Mouse (Mus musculus): ENCODE measurements around the gene Ppp1r14a. TPM values are rescaled to one million over a fixed set of nuclear protein-coding genes. Genes with fewer than 3 reads are reported as not detected.
A peak's percentile ranks its signal among the peaks of the same experiment; 100 is the strongest.

Gene Ppp1r14a
- polyA plus RNA-seq, 1 experiment from 2014 or later, result 10.1 TPM

DNA sequence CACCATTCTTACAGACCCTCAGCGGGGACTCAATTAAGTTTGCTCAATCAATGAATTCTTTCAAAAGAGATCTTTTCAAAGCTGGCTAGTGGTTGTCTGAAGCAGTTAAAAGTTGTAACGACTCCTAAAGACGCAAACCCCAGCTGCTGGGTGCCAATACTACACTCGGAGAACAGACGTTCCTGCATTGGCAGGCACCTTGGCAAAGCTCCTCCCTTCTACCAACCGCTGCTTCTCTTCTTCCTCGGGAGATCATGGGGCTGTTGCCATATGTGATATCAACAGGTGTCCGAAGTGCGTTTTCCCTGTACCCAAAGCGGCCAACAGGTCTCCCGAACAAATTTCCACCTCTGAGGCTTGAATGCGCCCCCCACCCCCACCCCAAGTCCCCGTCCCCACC, 8.3 kb upstream of the Ppp1r14a start:
- WGBS, result 9% methylated on average over 13 of the region's 13 CpGs
- no peaks in the 10 kb centered on the region for H3K36me3 ChIP-seq
- H3K4me2 ChIP-seq, result peak overlapping the region; percentile 97
- peaks cover 51% of the 10 kb centered on the region for H3K27me3 ChIP-seq
- peak overlapping the region; percentile 61 for H3K4me3 ChIP-seq
- peak overlapping the region; percentile 70 for H3K9ac ChIP-seq
- peaks cover 21% of the 10 kb centered on the region for H3K4me1 ChIP-seq
- no peak overlapping the region for H3K27ac ChIP-seq
- H3K9me3 ChIP-seq, result no peaks in the 10 kb centered on the region
- no peak for ATAC-seq (ENCODE audit: insufficient number of reproducible peaks, insufficient read depth, low FRiP score, low TSS enrichment, low read depth)

DNA sequence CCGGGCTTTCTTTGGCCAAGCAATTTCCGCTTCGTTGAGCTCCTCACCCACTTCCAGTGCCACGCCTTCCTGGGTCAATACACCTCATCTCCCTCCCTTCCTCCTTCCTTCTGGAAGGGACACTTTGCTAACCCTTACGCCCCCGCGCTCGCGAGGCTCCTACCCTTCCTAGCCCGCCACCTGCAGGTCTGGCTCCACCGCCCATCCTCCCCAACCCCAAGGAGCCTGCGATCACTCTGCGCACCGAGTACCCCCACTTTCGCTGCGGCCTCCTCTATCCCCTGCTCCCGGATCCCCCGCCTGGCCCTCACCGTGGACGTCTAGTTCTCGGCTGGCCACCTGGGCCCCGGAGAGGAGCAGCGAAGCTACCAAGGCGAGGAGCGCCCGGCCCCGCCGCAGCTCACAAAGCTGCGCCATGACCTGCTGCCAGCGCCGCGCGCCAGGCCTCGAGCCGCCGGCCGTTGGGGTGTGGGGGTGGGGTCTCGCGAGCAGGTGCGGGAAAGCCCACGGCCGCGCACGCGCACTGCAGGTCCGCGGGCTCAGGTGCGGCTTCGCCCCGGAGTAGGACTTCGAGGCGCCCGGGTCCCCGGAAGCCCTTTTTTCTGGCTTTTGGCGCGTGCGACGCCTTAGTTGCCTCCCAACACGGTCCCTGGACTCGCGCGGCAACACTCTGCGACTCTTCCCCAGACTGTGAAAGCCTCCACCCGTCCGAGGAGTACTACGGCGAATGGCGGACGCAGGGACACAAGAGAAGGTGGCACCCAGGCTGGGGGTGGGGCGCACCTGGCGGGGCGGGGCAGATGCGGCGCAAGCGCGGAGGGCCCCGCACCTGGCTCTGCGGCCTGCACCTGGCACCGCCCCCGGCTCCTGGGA, 7.7 kb upstream of the Ppp1r14a start, which contains the start of gene Spint2:
Gene Spint2 (minus strand): TSS at position 712 of the 873 bp plus-strand sequence.
- WGBS, result under 1% methylated on average over 79 of the region's 80 CpGs
- Histone ChIP-seq H3K4me3 (peak within 1 kb of the TSS; percentile 61), H3K4me2 (peak within 1 kb of the TSS; percentile 97), H3K4me1 (peaks cover 20% of the 10 kb centered on the region), H3K9ac (peak within 1 kb of the TSS; percentile 70), H3K27ac (peak within 1 kb of the TSS; percentile 66; the same call in 1 of the 2 replicates), H3K27me3 (peaks cover 51% of the 10 kb centered on the region), H3K36me3 (no peaks in the 10 kb centered on the region), H3K9me3 (no peaks in the 10 kb centered on the region)
- ATAC-seq (ENCODE audit: insufficient number of reproducible peaks, insufficient read depth, low FRiP score, low TSS enrichment, low read depth), result peak; percentile 59

DNA sequence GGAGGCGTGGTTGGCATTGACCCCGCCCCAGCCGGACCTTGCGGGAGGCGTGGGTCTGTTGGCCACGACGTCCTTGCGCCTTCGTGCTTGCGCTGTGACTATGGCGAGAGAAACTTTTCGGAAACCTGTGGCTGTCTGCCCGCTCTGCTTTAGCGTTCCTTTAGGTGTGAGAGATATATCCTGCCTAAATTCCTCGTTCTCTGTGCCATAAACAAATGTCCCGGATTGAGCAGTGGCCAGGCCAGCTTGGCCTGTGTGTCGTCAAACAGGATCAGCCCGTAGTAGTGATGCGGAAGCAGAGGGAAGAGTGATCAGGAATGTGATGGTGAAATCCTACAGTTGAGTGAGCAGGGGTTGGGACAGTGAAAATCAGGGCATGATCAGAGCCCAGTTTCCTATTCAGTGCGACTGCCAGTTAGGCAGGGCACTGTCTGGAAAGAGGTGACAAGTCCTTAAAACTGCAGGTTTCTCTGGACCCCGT, 7.0 kb upstream of the Ppp1r14a start:
- peaks cover 14% of the 10 kb centered on the region for H3K4me1 ChIP-seq
- peaks cover 51% of the 10 kb centered on the region for H3K27me3 ChIP-seq
- peak overlapping the region; percentile 61 for H3K4me3 ChIP-seq
- no peak overlapping the region for H3K27ac ChIP-seq
- H3K4me2 ChIP-seq, result peak overlapping the region; percentile 97
- H3K36me3 ChIP-seq, result no peaks in the 10 kb centered on the region
- H3K9ac ChIP-seq, result peak overlapping the region; percentile 70
- no peaks in the 10 kb centered on the region for H3K9me3 ChIP-seq
- whole genome bisulfite sequencing, result 11% methylated on average over 21 of the region's 21 CpGs
- 0 out of 2 replicates have a peak, but pooled peaks have one; percentile 5 for ATAC-seq (ENCODE audit: insufficient number of reproducible peaks, insufficient read depth, low FRiP score, low TSS enrichment, low read depth)

- H3K4me2 ChIP-seq, result no peak overlapping the region
- H3K27ac ChIP-seq, result no peak overlapping the region
- 83% methylated on average over 4 of the region's 4 CpGs for WGBS
- no peak overlapping the region for H3K9ac ChIP-seq
- no peaks in the 10 kb centered on the region for H3K36me3 ChIP-seq
- H3K9me3 ChIP-seq, result no peaks in the 10 kb centered on the region
- H3K4me3 ChIP-seq, result no peak overlapping the region
- peaks cover 51% of the 10 kb centered on the region for H3K27me3 ChIP-seq
- ATAC-seq (ENCODE audit: insufficient number of reproducible peaks, insufficient read depth, low FRiP score, low TSS enrichment, low read depth), result no peak
- peaks cover 18% of the 10 kb centered on the region for H3K4me1 ChIP-seq
Measured at GRCm38 (mm10) chr7:29283876-29284275, 5.2 kb upstream of the Ppp1r14a start.

DNA sequence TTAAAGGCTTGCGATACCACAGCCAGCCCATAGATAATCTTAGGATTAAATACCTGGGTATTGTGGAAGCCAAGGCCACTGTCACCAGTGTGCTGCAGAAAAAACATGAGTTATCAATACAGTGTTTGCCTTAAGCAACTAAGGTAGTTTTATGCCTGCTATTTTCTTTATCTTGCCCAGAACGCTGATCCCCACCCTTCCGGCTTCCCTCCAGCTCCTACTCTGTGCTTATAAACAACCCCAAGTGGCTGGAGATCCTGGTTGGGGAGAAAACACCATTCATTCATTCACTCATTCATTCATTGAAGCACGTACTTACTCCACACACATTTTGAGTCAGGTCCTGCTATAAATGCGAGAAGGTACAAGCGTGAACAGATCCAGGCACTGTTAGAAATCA, 4.6 kb upstream of the Ppp1r14a start:
- H3K27me3 ChIP-seq, result peaks cover 47% of the 10 kb centered on the region
- ATAC-seq (ENCODE audit: insufficient number of reproducible peaks, insufficient read depth, low FRiP score, low TSS enrichment, low read depth), result no peak
- 85% methylated on average over 6 of the region's 6 CpGs for WGBS

DNA sequence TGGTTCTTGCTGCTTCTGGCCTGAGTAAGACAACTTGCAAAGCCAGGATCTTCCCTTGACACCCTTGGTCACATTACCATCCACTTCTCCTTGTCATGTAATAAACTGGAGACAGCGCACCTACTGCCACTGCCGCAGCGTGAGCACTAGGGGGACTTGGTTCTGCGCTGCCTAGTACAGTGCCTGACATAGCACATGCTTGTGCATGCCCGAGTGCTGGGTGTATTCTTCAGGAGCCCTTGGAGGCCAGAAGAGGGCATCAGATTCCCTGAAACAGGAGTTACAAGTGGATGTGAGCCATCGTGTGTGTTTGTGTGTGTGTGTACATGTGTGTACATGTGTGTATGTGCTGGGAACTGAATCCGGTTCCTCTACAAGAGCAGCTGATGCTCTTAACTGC, 1.6 kb upstream of the Ppp1r14a start:
- Histone ChIP-seq H3K27me3 (peaks cover 17% of the 10 kb centered on the region), H3K27ac (no peak overlapping the region), H3K4me1 (peaks cover 37% of the 10 kb centered on the region), H3K4me3 (no peak overlapping the region), H3K4me2 (no peak overlapping the region), H3K9me3 (no peaks in the 10 kb centered on the region), H3K9ac (no peak overlapping the region), H3K36me3 (no peaks in the 10 kb centered on the region)
- 86% methylated on average over 7 of the region's 7 CpGs for WGBS
- no peak for ATAC-seq (ENCODE audit: insufficient number of reproducible peaks, insufficient read depth, low FRiP score, low TSS enrichment, low read depth)

More for the DNA sequence above, 4.6 kb upstream of the Ppp1r14a start:
- H3K36me3 ChIP-seq, result no peaks in the 10 kb centered on the region
- peaks cover 23% of the 10 kb centered on the region for H3K4me1 ChIP-seq
- no peak overlapping the region for H3K4me2 ChIP-seq
- H3K27ac ChIP-seq, result no peak overlapping the region
- H3K9ac ChIP-seq, result no peak overlapping the region
- no peaks in the 10 kb centered on the region for H3K9me3 ChIP-seq
- no peak overlapping the region for H3K4me3 ChIP-seq

- H3K36me3 ChIP-seq, result no peaks in the 10 kb centered on the region
- H3K27ac ChIP-seq, result no peak overlapping the region
- 79% methylated on average over 2 of the region's 2 CpGs for WGBS
- peaks cover 41% of the 10 kb centered on the region for H3K4me1 ChIP-seq
- H3K27me3 ChIP-seq, result peaks cover 13% of the 10 kb centered on the region
- ATAC-seq (ENCODE audit: insufficient number of reproducible peaks, insufficient read depth, low FRiP score, low TSS enrichment, low read depth), result no peak
- H3K4me2 ChIP-seq, result no peak overlapping the region
- H3K9ac ChIP-seq, result no peak overlapping the region
- no peaks in the 10 kb centered on the region for H3K9me3 ChIP-seq
- no peak overlapping the region for H3K4me3 ChIP-seq
Measured at GRCm38 (mm10) chr7:29288079-29288478, 1.0 kb upstream of the Ppp1r14a start.

DNA sequence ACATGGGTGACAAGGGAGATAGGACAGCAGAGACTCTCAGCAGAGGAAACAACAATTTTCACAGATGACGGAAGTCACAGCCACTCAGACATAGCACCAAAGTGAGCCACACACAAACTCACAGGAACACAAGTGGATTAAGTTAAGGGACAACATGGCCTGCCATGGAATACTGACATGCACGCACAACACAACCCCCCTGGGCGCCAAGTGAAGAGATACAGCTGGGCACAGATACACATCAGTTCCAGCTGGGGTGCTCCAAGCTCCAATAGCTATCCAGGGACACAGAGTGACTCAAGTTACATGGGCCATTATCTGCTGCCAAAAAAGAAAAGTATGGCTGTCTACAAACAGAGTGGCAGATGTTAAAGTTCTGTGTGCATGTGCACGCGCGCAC, 748 bp downstream of the Ppp1r14a start:
- peak overlapping the region; percentile 85 for H3K4me2 ChIP-seq
- H3K4me1 ChIP-seq, result peaks cover 50% of the 10 kb centered on the region
- peak overlapping the region; percentile 71 for H3K9ac ChIP-seq
- H3K4me3 ChIP-seq, result peak overlapping the region; percentile 58
- WGBS, result 52% methylated on average over 6 of the region's 6 CpGs
- H3K9me3 ChIP-seq, result no peaks in the 10 kb centered on the region
- H3K27me3 ChIP-seq, result peaks cover 4% of the 10 kb centered on the region; the same call in 1 of the 2 replicates
- H3K36me3 ChIP-seq, result no peaks in the 10 kb centered on the region
- ATAC-seq (ENCODE audit: insufficient number of reproducible peaks, insufficient read depth, low FRiP score, low TSS enrichment, low read depth), result no peak
- no peak overlapping the region for H3K27ac ChIP-seq

DNA sequence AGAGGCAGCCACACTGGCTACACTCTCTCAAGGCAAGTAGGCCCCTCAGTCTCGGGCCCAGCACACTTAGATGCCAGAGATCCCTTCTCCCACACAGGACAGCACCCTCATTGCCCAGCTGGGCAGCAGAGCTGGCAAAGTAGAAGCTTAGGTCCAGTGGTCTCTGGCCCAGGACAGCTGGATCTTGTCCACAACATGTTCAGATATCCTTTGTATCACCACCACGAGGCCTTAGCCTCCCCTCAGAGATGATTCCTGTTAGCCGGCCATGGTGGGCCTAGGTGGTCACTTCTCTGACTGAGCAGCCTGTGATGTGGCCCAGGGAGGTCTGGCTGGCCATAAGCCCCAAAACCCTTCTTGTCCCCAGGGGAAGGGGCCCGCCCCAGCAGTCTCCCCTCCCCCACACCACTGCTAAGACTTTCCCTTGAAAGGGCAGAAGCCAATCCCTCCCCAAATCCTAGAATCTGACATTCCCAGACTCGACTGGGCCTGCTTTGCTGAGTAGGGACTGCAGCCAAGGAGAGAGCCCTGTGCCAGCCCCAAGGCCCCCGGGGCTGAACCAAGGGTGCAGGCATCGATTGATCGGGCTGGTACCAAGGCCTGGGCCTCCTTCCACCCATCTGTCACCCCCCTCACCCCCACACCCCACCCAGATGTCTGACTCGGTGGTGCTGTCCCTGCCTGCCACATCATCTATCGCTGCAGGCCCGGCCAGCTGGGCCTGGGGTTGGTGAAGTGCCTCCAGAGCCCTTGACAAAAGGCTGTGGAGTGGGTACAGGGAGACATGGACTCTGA, 1.8 kb downstream of the Ppp1r14a start:
- no peaks in the 10 kb centered on the region for H3K9me3 ChIP-seq
- peak overlapping the region; percentile 44 for H3K27ac ChIP-seq
- H3K9ac ChIP-seq, result peak overlapping the region; percentile 54
- H3K4me2 ChIP-seq, result no peak overlapping the region
- peaks cover 50% of the 10 kb centered on the region for H3K4me1 ChIP-seq
- H3K4me3 ChIP-seq, result no peak overlapping the region
- WGBS, result 48% methylated on average over 11 of the region's 11 CpGs
- no peaks in the 10 kb centered on the region for H3K36me3 ChIP-seq
- no peak for ATAC-seq (ENCODE audit: insufficient number of reproducible peaks, insufficient read depth, low FRiP score, low TSS enrichment, low read depth)
- no peaks in the 10 kb centered on the region; the same call in 1 of the 2 replicates for H3K27me3 ChIP-seq

DNA sequence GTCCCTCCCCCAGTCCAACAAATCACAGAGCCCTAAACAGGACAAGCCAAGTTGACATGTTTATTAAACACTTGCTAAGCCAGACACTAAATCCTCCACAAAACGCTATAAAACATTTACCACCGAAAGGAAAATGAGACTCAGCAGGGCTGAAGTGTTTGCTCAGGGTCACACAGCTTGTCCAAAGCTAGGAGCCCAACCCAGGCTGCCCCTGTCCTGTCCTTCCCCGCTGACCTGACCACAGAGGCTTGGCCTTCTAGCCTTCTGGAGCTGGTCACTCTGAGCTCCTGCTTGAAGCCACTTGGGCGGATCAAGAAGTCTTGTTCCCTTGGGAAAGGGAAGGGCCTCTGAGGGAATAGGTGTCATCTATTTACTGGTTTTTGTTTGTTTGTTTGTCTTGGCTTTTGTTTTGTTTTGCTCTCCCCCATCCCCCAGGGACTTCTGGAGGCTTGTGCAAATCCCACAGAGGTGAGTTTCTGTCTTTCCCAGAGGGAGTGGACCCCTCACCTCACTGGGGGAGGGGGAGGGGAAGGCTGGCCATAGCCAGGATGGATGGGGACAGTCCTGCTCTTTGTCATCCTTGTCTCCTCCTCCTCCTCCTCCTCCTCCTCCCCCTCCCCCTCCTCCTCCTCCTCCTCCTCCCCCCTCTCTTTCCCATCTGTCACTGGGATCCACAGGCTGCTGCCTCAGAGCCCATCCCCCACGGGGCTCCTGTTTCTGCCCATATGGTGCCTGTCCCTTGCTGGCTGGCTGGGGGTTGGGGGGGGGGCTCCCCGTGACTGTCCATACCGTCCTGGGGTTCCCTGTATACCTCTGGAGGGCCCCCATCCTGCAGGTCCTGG, 2.7 kb downstream of the Ppp1r14a start:
- 33% methylated on average over 6 of the region's 7 CpGs for WGBS
- H3K27ac ChIP-seq, result peak overlapping the region; percentile 44
- H3K9me3 ChIP-seq, result no peaks in the 10 kb centered on the region
- no peak overlapping the region for H3K9ac ChIP-seq
- peaks cover 50% of the 10 kb centered on the region for H3K4me1 ChIP-seq
- H3K36me3 ChIP-seq, result no peaks in the 10 kb centered on the region
- no peak overlapping the region for H3K4me3 ChIP-seq
- H3K4me2 ChIP-seq, result no peak overlapping the region
- ATAC-seq (ENCODE audit: insufficient number of reproducible peaks, insufficient read depth, low FRiP score, low TSS enrichment, low read depth), result no peak
- H3K27me3 ChIP-seq, result no peaks in the 10 kb centered on the region; the same call in 1 of the 2 replicates

All from embryonic facial prominence, embryonic 13.5 days (tissue).